Mouse (Mus musculus): ENCODE measurements around the gene Pgp.

DNA sequence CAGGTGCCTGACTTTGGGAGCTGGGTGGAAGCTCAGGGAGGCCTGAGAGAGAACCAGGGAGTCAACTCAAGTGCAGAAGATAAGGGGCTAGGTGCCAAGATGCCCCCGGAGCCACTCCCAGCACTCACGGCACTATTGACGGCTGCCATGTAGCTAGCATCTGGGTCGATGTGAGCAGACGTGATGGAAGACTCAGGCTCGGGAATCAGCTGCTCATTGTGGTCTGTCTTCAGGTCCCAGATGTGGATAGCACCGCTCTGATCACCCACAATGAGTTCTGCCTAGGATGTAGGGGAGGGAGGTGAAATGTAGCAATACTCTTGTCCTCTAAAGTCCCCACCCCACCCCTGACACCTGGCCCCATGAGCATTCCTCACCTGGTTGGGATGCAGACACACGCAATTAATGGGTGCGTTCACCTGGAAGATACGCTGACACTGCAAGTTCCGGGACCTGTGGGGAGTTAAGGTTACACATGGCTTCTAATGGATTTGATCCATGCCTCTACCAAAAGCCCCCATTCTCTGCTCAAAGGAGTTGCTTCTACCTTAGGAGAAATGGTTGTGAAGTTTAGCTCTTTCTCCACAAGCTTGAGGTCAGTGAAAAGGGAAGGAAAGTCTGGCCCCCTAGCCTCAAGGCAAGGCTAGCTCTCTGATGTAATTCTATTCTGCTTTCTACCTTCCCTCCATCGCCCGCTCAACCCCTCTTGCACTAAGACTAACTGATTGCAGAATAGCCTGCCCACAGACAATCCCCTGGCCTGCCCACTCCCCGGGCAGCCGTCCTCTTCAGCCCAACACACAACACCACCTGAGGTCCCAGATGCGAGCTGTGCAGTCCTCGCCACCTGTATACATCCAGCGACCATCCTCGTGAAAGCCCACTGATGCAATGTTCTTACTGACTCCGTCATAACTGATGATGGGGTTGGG lies 7.1 kb downstream of the Pgp start:
- TF ChIP-seq CTCF (IDR thresholded peaks at IDR 0.05) (no peak), EP300 (IDR thresholded peaks at IDR 0.05) (no peak)

All from lung, postnatal 0 days (tissue).